Mouse (Mus musculus): ENCODE data around the gene Gm20479. TPM values are rescaled to one million over a fixed set of nuclear protein-coding genes. Genes with fewer than 3 reads are reported as not detected.

Gm20479 gene
- total RNA-seq (2021), result not detected
- long read RNA-seq, experiment 1, result 0 reads
- long read RNA-seq, experiment 2, result 0 reads

- DNase-seq (ENCODE audit: low spot score in 2 of 2), result no peak
Observed at GRCm38 (mm10) chr7:27356861-27357594, at the start of gene Gm20479. Gene Gm20479, minus strand, starts transcription at chr7:27357419.

GRCm38 (mm10) chr7:27406481-27406880 is 49.3 kb upstream of the Gm20479 start:
- DNase-seq (ENCODE audit: low spot score in 2 of 2), result no peak

- DNase-seq (ENCODE audit: low spot score in 2 of 2), result no peak
Observed at GRCm38 (mm10) chr7:27404203-27404942, 47.2 kb upstream of the Gm20479 start.

- peak; percentile 82 to 84 for DNase-seq (ENCODE audit: low spot score in 2 of 2)
Observed at GRCm38 (mm10) chr7:27402675-27403074, 45.5 kb upstream of the Gm20479 start.

GRCm38 (mm10) chr7:27400545-27400944 is 43.3 kb upstream of the Gm20479 start:
- DNase-seq (ENCODE audit: low spot score in 2 of 2), result peak in 1 of 2 experiments; percentile 33

GRCm38 (mm10) chr7:27397048-27397949 is 40.1 kb upstream of the Gm20479 start:
- peak; percentile 62 to 65 for DNase-seq (ENCODE audit: low spot score in 2 of 2)

- DNase-seq (ENCODE audit: low spot score in 2 of 2), result peak; percentile 49 to 61
Observed at GRCm38 (mm10) chr7:27396184-27397047, 39.2 kb upstream of the Gm20479 start.

- DNase-seq (ENCODE audit: low spot score in 2 of 2), result peak in 1 of 2 experiments; percentile 42
Observed at GRCm38 (mm10) chr7:27395521-27396183, 38.4 kb upstream of the Gm20479 start.

- no peak for DNase-seq (ENCODE audit: low spot score in 2 of 2)
Observed at GRCm38 (mm10) chr7:27391416-27391815, 34.2 kb upstream of the Gm20479 start.

GRCm38 (mm10) chr7:27389213-27389612 is 32.0 kb upstream of the Gm20479 start:
- no peak for DNase-seq (ENCODE audit: low spot score in 2 of 2)

GRCm38 (mm10) chr7:27384731-27385130 is 27.5 kb upstream of the Gm20479 start:
- peak in 1 of 2 experiments; percentile 72 for DNase-seq (ENCODE audit: low spot score in 2 of 2)

- no peak for DNase-seq (ENCODE audit: low spot score in 2 of 2)
Observed at GRCm38 (mm10) chr7:27384134-27384533, 26.9 kb upstream of the Gm20479 start.

- DNase-seq (ENCODE audit: low spot score in 2 of 2), result no peak
Observed at GRCm38 (mm10) chr7:27383233-27383632, 26.0 kb upstream of the Gm20479 start.

GRCm38 (mm10) chr7:27381560-27381959 is 24.3 kb upstream of the Gm20479 start:
- no peak for DNase-seq (ENCODE audit: low spot score in 2 of 2)

GRCm38 (mm10) chr7:27381009-27381408 is 23.8 kb upstream of the Gm20479 start:
- DNase-seq (ENCODE audit: low spot score in 2 of 2), result no peak

- DNase-seq (ENCODE audit: low spot score in 2 of 2), result no peak
Observed at GRCm38 (mm10) chr7:27379836-27380235, 22.6 kb upstream of the Gm20479 start.

- DNase-seq (ENCODE audit: low spot score in 2 of 2), result no peak
Observed at GRCm38 (mm10) chr7:27378431-27378830, 21.2 kb upstream of the Gm20479 start.

GRCm38 (mm10) chr7:27375274-27375673 is 18.1 kb upstream of the Gm20479 start:
- DNase-seq (ENCODE audit: low spot score in 2 of 2), result peak; percentile 65 to 78

- DNase-seq (ENCODE audit: low spot score in 2 of 2), result no peak
Observed at GRCm38 (mm10) chr7:27371715-27372462, 14.7 kb upstream of the Gm20479 start.

All from left cerebral cortex, adult 18-20 months (tissue).